8 mouse cellular contexts compared by ENCODE assay signal in genomic region chr15:97963329-97963988, GRCm38 (mm10). TPM values are rescaled to one million over a fixed set of nuclear protein-coding genes. Genes with fewer than 3 reads are reported as not detected.
DNase-seq lines count a peak whose midpoint lies in the region; ATAC-seq and TF ChIP-seq lines count a peak whose summit lies in the region.

No protein-coding gene starts in this region.

- H3K27me3 ChIP-seq in neural tube, embryonic 11.5 days (ENCODE audit: control insufficient read depth, insufficient read depth, low read length) = no peaks in the 10 kb centered on the region
- H3K27me3 ChIP-seq in forebrain, embryonic 12.5 days = peaks cover 10% of the 10 kb centered on the region
- H3K27me3 ChIP-seq in liver, embryonic 14.5 days (ENCODE audit: control insufficient read depth, insufficient read depth, low read length) = no peaks in the 10 kb centered on the region
- no peaks in the 10 kb centered on the region for H3K27me3 ChIP-seq in stomach, postnatal 0 days (ENCODE audit: control insufficient read depth, insufficient read depth, low read length)

- H3K4me1 ChIP-seq in neural tube, embryonic 11.5 days (ENCODE audit: control insufficient read depth, insufficient read depth, low read length) = peaks cover 4% of the 10 kb centered on the region; the same call in 1 of the 2 replicates
- H3K4me1 ChIP-seq in forebrain, embryonic 12.5 days = peaks cover 21% of the 10 kb centered on the region
- H3K4me1 ChIP-seq in liver, embryonic 14.5 days (replicated peaks; ENCODE audit: control insufficient read depth in 2 of 2, insufficient read depth in 2 of 2, low read length in 1 of 2) = peaks cover 0 to 2% of the 10 kb centered on the region in 2 experiments; a peak in 2 of 4 replicates
- H3K4me1 ChIP-seq in stomach, postnatal 0 days (replicated peaks; ENCODE audit: control insufficient read depth, insufficient read depth) = no peaks in the 10 kb centered on the region

- TF ChIP-seq CTCF in liver, embryonic 14.5 days (IDR thresholded peaks at IDR 0.05; ENCODE audit: low read depth) = no peak
- TF ChIP-seq CTCF in stomach, postnatal 0 days (IDR thresholded peaks at IDR 0.05; ENCODE audit: low read depth) = peak; percentile 43; the same call in 1 of the 2 replicates

- 13% methylated on average over 13 of the region's 13 CpGs for WGBS in neural tube, embryonic 11.5 days
- 12% methylated on average over 13 of the region's 13 CpGs for WGBS in forebrain, embryonic 12.5 days
- WGBS in liver, embryonic 14.5 days (ENCODE audit: insufficient replicate concordance) = 6% methylated on average over 13 of the region's 13 CpGs
- WGBS in stomach, postnatal 0 days = 7% methylated on average over 13 of the region's 13 CpGs

- no peak for DNase-seq in cerebellum, postnatal 36 days
- DNase-seq in neural tube, embryonic 11.5 days (ENCODE audit: low spot score) = no peak
- no peak for DNase-seq in neural tube, embryonic 10.5 days (ENCODE audit: extremely low spot score, low spot score)
- DNase-seq in liver, embryonic 14.5 days (ENCODE audit: low read depth in 3 of 3, low spot score in 3 of 3) = peak in 1 of 3 experiments; percentile 10
- DNase-seq in stomach, postnatal 0 days (ENCODE audit: low spot score) = peak; percentile 27
- DNase-seq in ovary, postnatal 10 days (ENCODE audit: low spot score) = no peak

- no peaks in the 10 kb centered on the region for H3K9me3 ChIP-seq in neural tube, embryonic 11.5 days (ENCODE audit: control insufficient read depth, low read length)
- H3K9me3 ChIP-seq in forebrain, embryonic 12.5 days = no peaks in the 10 kb centered on the region
- no peaks in the 10 kb centered on the region for H3K9me3 ChIP-seq in liver, embryonic 14.5 days (ENCODE audit: control insufficient read depth, low read length)
- H3K9me3 ChIP-seq in stomach, postnatal 0 days (ENCODE audit: control insufficient read depth, low read length) = no peaks in the 10 kb centered on the region

- no peak for TF ChIP-seq EP300 in liver, embryonic 14.5 days (IDR thresholded peaks at IDR 0.05; ENCODE audit: low read depth)
- no peak for TF ChIP-seq EP300 in stomach, postnatal 0 days (optimal IDR thresholded peaks at IDR 0.05)

- H3K4me2 ChIP-seq in neural tube, embryonic 11.5 days (ENCODE audit: low read depth) = peak overlapping the region; percentile 83
- peak overlapping the region; percentile 78 for H3K4me2 ChIP-seq in forebrain, embryonic 12.5 days
- peak overlapping the region; percentile 89 for H3K4me2 ChIP-seq in liver, embryonic 14.5 days (ENCODE audit: low read depth)
- H3K4me2 ChIP-seq in stomach, postnatal 0 days (replicated peaks; ENCODE audit: low read depth) = peak overlapping the region; percentile 87

- H3K9ac ChIP-seq in neural tube, embryonic 11.5 days (ENCODE audit: low read length) = peak overlapping the region; percentile 72
- peak overlapping the region; percentile 68 for H3K9ac ChIP-seq in forebrain, embryonic 12.5 days
- H3K9ac ChIP-seq in liver, embryonic 14.5 days (replicated peaks) = peak overlapping the region; percentile 65
- peak overlapping the region; percentile 69 for H3K9ac ChIP-seq in stomach, postnatal 0 days (ENCODE audit: low read length)

- ATAC-seq in cerebellum, adult (ENCODE audit: insufficient number of reproducible peaks, low FRiP score, low TSS enrichment) = 0 out of 2 replicates have a peak, but pooled peaks have one; percentile 8
- peak; percentile 5; the same call in 1 of the 2 replicates for ATAC-seq in neural tube, embryonic 11.5 days (ENCODE audit: insufficient read depth, low FRiP score, low TSS enrichment)
- ATAC-seq in forebrain, embryonic 12.5 days (ENCODE audit: low FRiP score) = peak; percentile 18; the same call in 1 of the 2 replicates
- peak; percentile 20; the same call in 1 of the 2 replicates for ATAC-seq in liver, embryonic 14.5 days (ENCODE audit: insufficient read depth)
- ATAC-seq in stomach, postnatal 0 days (ENCODE audit: low FRiP score, low TSS enrichment) = peak; percentile 13; the same call in 1 of the 2 replicates

- peak overlapping the region; percentile 60; the same call in 1 of the 2 replicates for H3K27ac ChIP-seq in neural tube, embryonic 11.5 days (ENCODE audit: low read depth, low read length)
- H3K27ac ChIP-seq in forebrain, embryonic 12.5 days = peak overlapping the region; percentile 89
- no peak overlapping the region for H3K27ac ChIP-seq in liver, embryonic 14.5 days
- peak overlapping the region; percentile 70; the same call in 1 of the 2 replicates for H3K27ac ChIP-seq in stomach, postnatal 0 days (replicated peaks)

- no peaks in the 10 kb centered on the region for H3K36me3 ChIP-seq in neural tube, embryonic 11.5 days (ENCODE audit: control insufficient read depth, insufficient read depth, low read length)
- no peaks in the 10 kb centered on the region for H3K36me3 ChIP-seq in forebrain, embryonic 12.5 days (replicated peaks)
- H3K36me3 ChIP-seq in liver, embryonic 14.5 days (replicated peaks; ENCODE audit: control insufficient read depth, insufficient read depth, low read depth) = no peaks in the 10 kb centered on the region
- no peaks in the 10 kb centered on the region for H3K36me3 ChIP-seq in stomach, postnatal 0 days (ENCODE audit: control insufficient read depth, insufficient read depth, low read length)

- peak overlapping the region; percentile 60 for H3K4me3 ChIP-seq in neural tube, embryonic 11.5 days (ENCODE audit: low read depth, low read length)
- peak overlapping the region; percentile 58 for H3K4me3 ChIP-seq in forebrain, embryonic 12.5 days (replicated peaks)
- H3K4me3 ChIP-seq in liver, embryonic 14.5 days (ENCODE audit: insufficient read depth in 1 of 2, low read depth in 2 of 2, low read length in 2 of 2) = peak overlapping the region; percentile 69 to 89
- peak overlapping the region; percentile 70 for H3K4me3 ChIP-seq in stomach, postnatal 0 days (ENCODE audit: low read depth, low read length)

RNA-seq across cellular contexts. Expression of gene Tmem106c, which starts 0.5 kb away (rescaled TPM):
- 50.2 and 55.9 TPM in 2 replicates for polyA plus RNA-seq in neural tube, embryonic 11.5 days (2014; fragmentation: Nextera tagmentation; extraction: Ambion mirVana)
- 41.5 and 44.9 TPM in 2 replicates for polyA plus RNA-seq in forebrain, embryonic 12.5 days (2016; fragmentation: Nextera tagmentation; extraction: Ambion mirVana)
- polyA plus RNA-seq in liver, embryonic 14.5 days (2012; rRNA removed) = 10.5 and 10.7 TPM in 2 replicates
- polyA plus RNA-seq in liver, embryonic 14.5 days (2014; fragmentation: Nextera tagmentation; extraction: Ambion mirVana) = 13.2 and 14.7 TPM in 2 replicates
- 33.1 and 39.8 TPM in 2 replicates for polyA plus RNA-seq in stomach, postnatal 0 days (2015; fragmentation: Nextera tagmentation; extraction: Ambion mirVana)

RNA-seq across cellular contexts. Expression of gene Col2a1, which starts 41.0 kb away (rescaled TPM):
- 208 and 219 TPM in 2 replicates for polyA plus RNA-seq in neural tube, embryonic 11.5 days (2014; fragmentation: Nextera tagmentation; extraction: Ambion mirVana)
- polyA plus RNA-seq in forebrain, embryonic 12.5 days (2016; fragmentation: Nextera tagmentation; extraction: Ambion mirVana) = 112 and 122 TPM in 2 replicates
- polyA plus RNA-seq in liver, embryonic 14.5 days (2012; rRNA removed) = 0.23 and 0.56 TPM in 2 replicates
- 0.04 and 0.13 TPM in 2 replicates for polyA plus RNA-seq in liver, embryonic 14.5 days (2014; fragmentation: Nextera tagmentation; extraction: Ambion mirVana)
- 0.05 and 0.21 TPM in 2 replicates for polyA plus RNA-seq in stomach, postnatal 0 days (2015; fragmentation: Nextera tagmentation; extraction: Ambion mirVana)

RNA-seq across cellular contexts. Expression of gene Vdr, which starts 53.0 kb away (rescaled TPM):
- polyA plus RNA-seq in neural tube, embryonic 11.5 days (2014; fragmentation: Nextera tagmentation; extraction: Ambion mirVana) = 0.16 TPM in 1 of 2 replicates, not detected in the other
- polyA plus RNA-seq in forebrain, embryonic 12.5 days (2016; fragmentation: Nextera tagmentation; extraction: Ambion mirVana) = 0.59 TPM in 1 of 2 replicates, not detected in the other
- 0.08 and 0.11 TPM in 2 replicates for polyA plus RNA-seq in liver, embryonic 14.5 days (2012; rRNA removed)
- 0.15 and 0.32 TPM in 2 replicates for polyA plus RNA-seq in liver, embryonic 14.5 days (2014; fragmentation: Nextera tagmentation; extraction: Ambion mirVana)
- 1.4 and 1.5 TPM in 2 replicates for polyA plus RNA-seq in stomach, postnatal 0 days (2015; fragmentation: Nextera tagmentation; extraction: Ambion mirVana)

Comparison
In these comparisons a context has a peak if more than half of its experiments do, and no peak if none do; other contexts are left out.
1. RNA of gene Col2a1, which starts 41.0 kb away (polyA plus RNA-seq): 208 to 219 TPM in neural tube, embryonic 11.5 days and 112 to 122 TPM in forebrain, embryonic 12.5 days; 0.04 to 0.56 TPM in liver, embryonic 14.5 days and 0.05 to 0.21 TPM in stomach, postnatal 0 days; every median in the first group is over 10 times any median in the second.
2. Peak in every context shown above with its lines, with median percentiles within 50 percentile points of each other: ATAC-seq, H3K4me2 ChIP-seq, H3K4me3 ChIP-seq and H3K9ac ChIP-seq.